Mouse (Mus musculus): ENCODE results near the gene Myh7.

GRCm38 (mm10) chr14:54938431-54939219 lies 55.8 kb downstream of the Myh7 start:
- TF ChIP-seq CTCF (IDR thresholded peaks at IDR 0.05; ENCODE audit: control insufficient read depth, insufficient read depth, insufficient replicate concordance, low read depth, low read length) (no peak), POLR2A (IDR thresholded peaks at IDR 0.05; ENCODE audit: control insufficient read depth, low read depth, low read length) (no peak)

All from testis, adult 2 months (tissue).